Mouse (Mus musculus) forelimb bud, embryonic 11.5 days (tissue): ENCODE measurements around the gene Eif4g1.
A peak's percentile ranks its signal among the peaks of the same experiment; 100 is the strongest.
"Not testable (repeated sequence)": the region's sequence is repeated elsewhere in the genome, so short reads cannot be mapped to it uniquely, and the experiment has no call there.

Source experiments
- DNase-seq: peaks from one replicate; pipeline ENCODE4 v3.0.0-alpha.2; 2012; ENCODE audit warnings: low read depth, low spot score

Eif4g1 gene

GRCm38 (mm10) chr16:20668013-20668412, at the start of gene Eif4g1:
TSS of gene Eif4g1 (plus strand) at chr16:20668313.
- not testable (repeated sequence) for DNase-seq

- no peak for DNase-seq
Observed at GRCm38 (mm10) chr16:20619541-20620398, 48.3 kb upstream of the Eif4g1 start.

GRCm38 (mm10) chr16:20620399-20620735, 47.7 kb upstream of the Eif4g1 start:
- no peak for DNase-seq

- DNase-seq, result no peak
Observed at GRCm38 (mm10) chr16:20620751-20621190, 47.3 kb upstream of the Eif4g1 start.

- no peak for DNase-seq
Observed at GRCm38 (mm10) chr16:20621191-20621990, 46.7 kb upstream of the Eif4g1 start, which contains the start of gene Camk2n2. TSS of gene Camk2n2 (minus strand) at chr16:20621287.

GRCm38 (mm10) chr16:20621991-20622685, 46.0 kb upstream of the Eif4g1 start:
- peak; percentile 47 for DNase-seq

- DNase-seq, result no peak
Observed at GRCm38 (mm10) chr16:20623211-20623610, 44.9 kb upstream of the Eif4g1 start.

GRCm38 (mm10) chr16:20628871-20629391, 39.2 kb upstream of the Eif4g1 start:
- DNase-seq, result no peak

- DNase-seq, result no peak
Observed at GRCm38 (mm10) chr16:20629731-20630634, 38.1 kb upstream of the Eif4g1 start, which contains the start of gene Ece2. TSS of gene Ece2 (plus strand) at chr16:20629828.

- DNase-seq, result no peak
Observed at GRCm38 (mm10) chr16:20637410-20637809, 30.7 kb upstream of the Eif4g1 start.

GRCm38 (mm10) chr16:20638367-20638766, 29.7 kb upstream of the Eif4g1 start:
- no peak for DNase-seq

- DNase-seq, result peak; percentile 51
Observed at GRCm38 (mm10) chr16:20642161-20642560, 26.0 kb upstream of the Eif4g1 start.

GRCm38 (mm10) chr16:20643911-20644310, 24.2 kb upstream of the Eif4g1 start:
- no peak for DNase-seq

GRCm38 (mm10) chr16:20651076-20651946, 16.8 kb upstream of the Eif4g1 start, which contains the start of gene Psmd2:
TSS of gene Psmd2 (plus strand) at chr16:20651652.
- peak; percentile 91 for DNase-seq

- DNase-seq, result no peak
Observed at GRCm38 (mm10) chr16:20651947-20652310, 16.2 kb upstream of the Eif4g1 start.

- DNase-seq, result no peak
Observed at GRCm38 (mm10) chr16:20653315-20653714, 14.8 kb upstream of the Eif4g1 start.

- DNase-seq, result no peak
Observed at GRCm38 (mm10) chr16:20657661-20658060, 10.5 kb upstream of the Eif4g1 start.

- DNase-seq, result no peak
Observed at GRCm38 (mm10) chr16:20670291-20670690, 2.2 kb downstream of the Eif4g1 start.

- no peak for DNase-seq
Observed at GRCm38 (mm10) chr16:20671886-20672285, 3.8 kb downstream of the Eif4g1 start.
